Mouse (Mus musculus) kidney, postnatal 10 days (tissue): ENCODE results near the gene Ly6g6e.
"Not testable (repeated sequence)": the region's sequence is repeated elsewhere in the genome, so short reads cannot be mapped to it uniquely, and the experiment has no call there.

ENCODE experiments used
- DNase-seq: peaks from one replicate; pipeline ENCODE4 v3.0.0; 2021; ENCODE audit warnings: mixed read lengths

Ly6g6e gene

DNA sequence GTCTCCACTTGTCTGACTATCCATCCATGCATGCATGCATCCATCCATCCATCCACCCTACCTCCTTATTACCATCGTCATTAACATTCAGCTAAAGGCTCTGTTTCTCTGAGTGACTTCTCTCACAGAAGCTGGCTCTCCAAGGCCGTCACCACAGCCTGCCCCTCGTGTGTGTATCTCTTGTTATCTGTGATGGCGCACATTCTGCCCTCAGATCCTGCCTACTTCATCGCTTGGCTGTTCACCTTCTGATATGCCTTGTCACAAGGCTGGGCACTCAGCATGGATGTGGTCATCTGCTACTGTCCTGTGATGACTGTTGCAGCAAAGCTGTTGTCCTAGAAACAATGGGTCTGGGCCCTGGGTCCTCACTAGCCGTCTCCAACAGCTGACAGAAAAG, 28.1 kb downstream of the Ly6g6e start:
- no peak for DNase-seq

GRCm38 (mm10) chr17:35105740-35106389, 29.2 kb downstream of the Ly6g6e start:
- DNase-seq = peak; percentile 73

DNA sequence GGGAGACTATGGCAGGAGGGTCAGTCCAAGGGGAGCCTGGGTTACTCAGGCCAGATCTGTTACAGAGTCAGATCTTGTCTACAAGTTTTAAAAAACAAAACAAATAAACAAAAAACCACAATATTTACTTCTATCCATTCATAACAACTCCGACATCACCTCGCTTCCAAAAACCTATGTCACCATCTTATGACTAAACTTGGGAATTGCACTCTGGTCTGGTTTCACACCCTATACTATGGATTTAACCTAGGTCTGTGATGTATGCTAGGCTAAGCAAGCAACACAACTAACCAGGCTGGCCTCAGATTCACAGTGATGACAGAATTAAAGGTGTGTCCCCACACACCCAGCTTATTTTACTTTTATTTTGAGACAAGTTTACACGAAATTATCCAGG, 29.8 kb downstream of the Ly6g6e start:
- DNase-seq = no peak

DNA sequence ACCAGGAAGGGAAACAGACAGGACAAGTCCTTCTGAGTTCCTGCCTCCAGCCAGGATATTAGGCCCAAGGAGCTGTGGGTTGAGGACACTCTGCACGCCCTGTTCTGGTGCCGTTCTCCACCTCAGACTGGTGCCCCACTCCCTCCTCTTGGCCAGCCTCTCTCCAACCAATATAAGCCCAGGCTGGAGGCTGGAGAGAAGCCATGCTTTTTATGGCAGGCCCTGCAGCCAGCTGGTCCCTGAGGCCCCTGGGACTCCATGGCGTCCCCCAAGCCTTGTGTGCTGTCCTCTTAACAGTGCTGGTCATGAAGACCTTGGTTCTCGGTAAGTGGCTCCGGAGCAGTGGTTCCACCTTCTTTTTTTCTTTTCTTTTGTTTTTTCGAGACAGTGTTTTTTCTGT, 31.4 kb downstream of the Ly6g6e start, which contains the start of gene Ly6g5c:
Gene Ly6g5c (plus strand): TSS at position 183 of the 400 bp plus-strand sequence.
- no peak for DNase-seq

DNA sequence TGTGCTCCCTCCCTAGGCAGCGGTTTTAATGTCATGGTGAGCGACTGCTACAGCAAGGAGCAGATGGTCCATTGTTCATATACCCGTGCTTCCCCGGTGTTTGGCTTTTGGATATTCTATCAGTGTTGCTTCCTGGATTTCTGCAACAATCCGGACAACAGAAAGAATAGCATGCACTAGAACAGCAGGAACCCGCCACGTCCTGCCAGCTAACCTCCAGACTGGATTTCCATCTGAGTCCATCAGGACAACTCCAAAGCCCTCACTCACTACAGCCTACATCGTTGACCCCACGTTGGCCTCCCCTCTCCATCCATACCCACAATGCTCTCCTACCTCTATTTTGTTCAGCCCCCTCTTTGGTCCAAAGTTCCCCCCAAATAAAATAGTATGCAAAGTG, 35.1 kb downstream of the Ly6g6e start:
- DNase-seq = no peak

GRCm38 (mm10) chr17:35115046-35116019, 38.6 kb downstream of the Ly6g6e start, which contains the start of gene Ly6g5b:
Gene Ly6g5b, minus strand, starts transcription at chr17:35115428.
- peak; percentile 49 for DNase-seq

GRCm38 (mm10) chr17:35120745-35121142, 44.0 kb downstream of the Ly6g6e start:
- peak; percentile 68 for DNase-seq

DNA sequence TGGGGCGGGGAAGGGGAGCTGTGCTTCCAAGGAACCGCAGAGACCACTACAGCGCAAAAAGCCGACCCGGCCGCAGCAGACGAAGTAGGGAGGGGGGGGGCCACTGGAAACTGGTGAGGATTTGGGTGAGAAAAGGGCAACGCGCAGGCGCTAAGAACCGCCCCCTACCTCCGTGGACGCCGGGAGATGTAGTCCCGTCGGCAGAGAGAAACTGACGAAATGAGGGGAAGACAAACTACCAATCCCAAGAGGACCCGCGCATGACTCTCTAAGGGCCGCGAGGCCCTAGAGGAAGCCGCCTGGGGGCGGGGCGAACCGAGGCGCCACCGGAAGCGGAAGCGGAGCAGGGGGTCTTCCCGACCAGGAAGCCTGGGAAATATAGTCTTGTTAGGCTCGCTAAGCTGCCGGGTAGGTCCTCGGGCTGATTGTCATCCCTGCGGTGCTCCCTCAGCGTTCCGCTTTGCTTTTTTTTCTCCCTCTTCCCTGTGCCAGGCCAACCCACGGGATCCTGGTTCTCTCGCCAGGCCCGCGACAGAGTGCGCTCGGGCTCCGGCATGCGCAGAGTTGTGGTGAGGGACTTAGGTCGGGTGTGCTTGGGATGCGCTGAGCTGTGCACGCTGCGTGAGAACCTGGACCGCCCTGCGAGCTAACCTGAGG, 44.6 kb downstream of the Ly6g6e start, which contains the start of gene Gpank1:
Gene Gpank1 (plus strand): TSS at position 313 of the 657 bp plus-strand sequence.
- peak; percentile 99 for DNase-seq

GRCm38 (mm10) chr17:35121871-35122303, 45.2 kb downstream of the Ly6g6e start, which contains the start of gene Csnk2b:
Gene Csnk2b, minus strand, starts transcription at chr17:35122053.
- DNase-seq = peak; percentile 69

DNA sequence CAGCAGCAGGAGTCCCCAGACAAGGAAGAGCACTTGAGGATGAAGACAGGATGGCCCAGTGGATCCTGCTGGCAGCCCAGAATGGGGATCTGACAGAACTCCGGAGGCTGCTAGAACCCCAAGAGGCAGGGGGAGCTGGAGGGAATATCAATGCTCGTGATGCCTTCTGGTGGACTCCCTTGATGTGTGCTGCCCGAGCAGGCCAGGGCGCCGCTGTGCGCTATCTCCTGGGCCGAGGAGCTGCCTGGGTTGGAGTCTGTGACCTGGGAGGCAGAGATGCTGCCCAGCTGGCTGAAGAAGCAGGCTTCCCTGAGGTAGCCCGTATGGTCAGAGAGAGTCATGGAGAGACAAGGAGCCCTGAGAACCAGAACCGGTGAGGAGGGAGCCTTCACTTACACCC, 46.6 kb downstream of the Ly6g6e start:
- DNase-seq = not testable (repeated sequence)

- not testable (repeated sequence) for DNase-seq
These were observed 47.7 kb downstream of the Ly6g6e start for GRCm38 (mm10) chr17:35124261-35124896.

DNA sequence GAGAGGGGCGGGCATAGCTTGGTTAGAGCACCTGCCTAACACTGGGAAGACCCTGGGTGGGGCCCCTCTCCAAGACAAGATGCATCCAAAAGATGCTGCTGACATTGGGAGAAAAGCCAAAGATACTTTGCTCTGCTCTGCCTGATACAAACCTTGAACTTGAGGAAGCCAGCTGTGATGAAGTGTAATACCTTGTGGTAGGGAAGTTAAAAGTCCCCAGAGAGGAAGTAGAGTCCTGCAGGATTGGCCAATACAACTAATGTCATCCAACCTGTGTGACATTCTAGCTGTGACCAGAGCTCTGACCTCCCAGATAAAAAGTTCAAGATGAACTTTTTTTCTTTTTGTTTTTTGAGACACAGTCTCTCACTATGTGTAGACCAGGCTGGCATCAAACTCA, 48.4 kb downstream of the Ly6g6e start:
- DNase-seq = no peak

- DNase-seq = no peak
These were observed 48.9 kb downstream of the Ly6g6e start for GRCm38 (mm10) chr17:35125578-35125977.

GRCm38 (mm10) chr17:35126206-35126611, 49.5 kb downstream of the Ly6g6e start, which contains the start of gene D17H6S53E:
Gene D17H6S53E, plus strand, starts transcription at chr17:35126373.
- peak; percentile 87 for DNase-seq

GRCm38 (mm10) chr17:35127017-35127416, 50.3 kb downstream of the Ly6g6e start:
- DNase-seq = no peak
